Mouse (Mus musculus): Measurements from ENCODE around the gene Snx29.

DNA sequence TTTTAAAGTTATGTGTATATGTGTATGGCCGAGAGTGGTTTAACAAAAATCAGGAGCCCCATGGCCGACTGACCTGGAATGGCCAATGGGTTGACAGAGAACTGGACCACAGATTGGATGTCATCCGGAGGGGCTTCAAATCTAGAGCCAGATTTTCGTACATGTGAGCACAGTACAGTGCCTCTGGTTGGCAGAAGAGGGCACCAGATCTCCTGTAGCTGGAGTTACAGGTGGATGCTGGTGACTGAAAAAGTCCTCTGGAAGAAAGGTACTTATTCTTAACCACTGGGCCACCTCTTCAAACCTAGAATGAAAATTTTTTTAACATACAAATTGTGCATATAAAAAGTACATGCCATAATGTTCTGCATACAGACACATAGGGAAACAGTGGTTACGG lies 6.0 kb upstream of the Snx29 start:
- TF ChIP-seq CTCF (IDR thresholded peaks at IDR 0.05; ENCODE audit: borderline replicate concordance, extremely low read depth, insufficient read depth, insufficient read length) (peak; percentile 21; the same call in 1 of the 2 replicates), POLR2A (IDR thresholded peaks at IDR 0.05; ENCODE audit: borderline replicate concordance, extremely low read depth, insufficient read depth, insufficient read length, poor library complexity, severe bottlenecking) (no peak)
